Mouse (Mus musculus) liver, embryonic 12.5 days (tissue): ENCODE measurements around the gene Tpte. TPM values are rescaled to one million over a fixed set of nuclear protein-coding genes. Genes with fewer than 3 reads are reported as not detected.

Source experiments
- ATAC-seq: fragments of 200-750 bp; cut with Nextera tagmentation; 2 replicates; pipeline ENCODE4 v1.8.0; 2017; ENCODE audit warnings: moderate number of reproducible peaks, mild to moderate bottlenecking, moderate library complexity
- H3K27ac ChIP-seq: fragments of 300-500 bp; sonication (generic); 2 replicates; pipeline ENCODE4 v1.5.1; 2016; ENCODE audit warnings: mild to moderate bottlenecking
- H3K27me3 ChIP-seq: fragments of 300-500 bp; sonication (generic); replicated peaks from 2 replicates; pipeline ENCODE4 v1.6.1; 2016; ENCODE audit warnings: mild to moderate bottlenecking, moderate library complexity
- H3K36me3 ChIP-seq: fragments of 300-500 bp; sonication (generic); 2 replicates; pipeline ENCODE4 v1.6.1; 2016; ENCODE audit warnings: mild to moderate bottlenecking, moderate library complexity
- H3K4me1 ChIP-seq: fragments of 300-500 bp; sonication (generic); 2 replicates; pipeline ENCODE4 v1.6.1; 2016
- H3K4me2 ChIP-seq: fragments of 300-500 bp; sonication (generic); 2 replicates; pipeline ENCODE4 v1.6.1; 2016; ENCODE audit warnings: mild to moderate bottlenecking, moderate library complexity
- H3K4me3 ChIP-seq: fragments of 300-500 bp; sonication (generic); 2 replicates; pipeline ENCODE4 v1.5.1; 2016; ENCODE audit warnings: mild to moderate bottlenecking, moderate library complexity
- H3K9ac ChIP-seq: fragments of 300-500 bp; sonication (generic); 2 replicates; pipeline ENCODE4 v1.6.1; 2016; ENCODE audit warnings: mild to moderate bottlenecking, moderate library complexity
- H3K9me3 ChIP-seq: fragments of 300-500 bp; sonication (generic); replicated peaks from 2 replicates; pipeline ENCODE4 v1.6.1; 2016; ENCODE audit warnings: mild to moderate bottlenecking, moderate library complexity
- WGBS: fragments of 180-500 bp; shearing (Covaris S2); methylation state at CpG from one replicate; pipeline ENCODE4 v1.1.7; 2016; ENCODE audit not compliant: insufficient replicate concordance; 5-methylcytosine and 5-hydroxymethylcytosine counted together
- polyA plus RNA-seq: library from polyadenylated mRNA; unstranded; fragments of >200 nt; fragmentation: Nextera tagmentation; extraction: Ambion mirVana; gene quantifications from 2 replicates; pipeline ENCODE4 v1.2.1, GENCODE M21; 2016

The Tpte gene
- polyA plus RNA-seq = not detected in 2 replicates

GRCm38 (mm10) chr8:22282999-22283491 lies at the start of gene Tpte:
Tpte (plus strand) TSS chr8:22283441.
- Histone ChIP-seq H3K27me3 (no peaks in the 10 kb centered on the region), H3K9ac (no peak within 1 kb of the TSS), H3K9me3 (no peaks in the 10 kb centered on the region), H3K4me1 (no peaks in the 10 kb centered on the region), H3K27ac (no peak within 1 kb of the TSS), H3K4me3 (no peak within 1 kb of the TSS), H3K4me2 (no peak within 1 kb of the TSS), H3K36me3 (no peaks in the 10 kb centered on the region)
- no peak for ATAC-seq
- 47% methylated on average over 2 of the region's 2 CpGs for WGBS

GRCm38 (mm10) chr8:22242986-22243385 lies 40.3 kb upstream of the Tpte start:
- Histone ChIP-seq H3K4me2 (no peak overlapping the region), H3K9ac (no peak overlapping the region), H3K4me3 (no peak overlapping the region), H3K4me1 (no peaks in the 10 kb centered on the region), H3K36me3 (no peaks in the 10 kb centered on the region), H3K9me3 (no peaks in the 10 kb centered on the region), H3K27ac (no peak overlapping the region), H3K27me3 (no peaks in the 10 kb centered on the region)
- 83% methylated on average over 9 of the region's 9 CpGs for WGBS
- no peak for ATAC-seq

GRCm38 (mm10) chr8:22245663-22246062 lies 37.6 kb upstream of the Tpte start:
- Histone ChIP-seq H3K4me1 (no peaks in the 10 kb centered on the region), H3K9me3 (no peaks in the 10 kb centered on the region), H3K4me2 (no peak overlapping the region), H3K36me3 (no peaks in the 10 kb centered on the region), H3K9ac (no peak overlapping the region), H3K27ac (no peak overlapping the region), H3K27me3 (no peaks in the 10 kb centered on the region), H3K4me3 (no peak overlapping the region)
- 26% methylated on average over 1 of the region's 1 CpGs for whole genome bisulfite sequencing
- no peak for ATAC-seq

- no peak for ATAC-seq
- no peaks in the 10 kb centered on the region for H3K36me3 ChIP-seq
- H3K27me3 ChIP-seq = no peaks in the 10 kb centered on the region
- WGBS = 81% methylated on average over 12 of the region's 12 CpGs
- H3K4me1 ChIP-seq = no peaks in the 10 kb centered on the region
- no peak overlapping the region for H3K9ac ChIP-seq
- H3K9me3 ChIP-seq = no peaks in the 10 kb centered on the region
- no peak overlapping the region for H3K27ac ChIP-seq
- no peak overlapping the region for H3K4me3 ChIP-seq
- no peak overlapping the region for H3K4me2 ChIP-seq
These were observed 35.3 kb upstream of the Tpte start for GRCm38 (mm10) chr8:22247956-22248355.

- H3K27ac ChIP-seq = no peak overlapping the region
- WGBS = 63% methylated on average over 9 of the region's 9 CpGs
- H3K27me3 ChIP-seq = no peaks in the 10 kb centered on the region
- no peaks in the 10 kb centered on the region for H3K4me1 ChIP-seq
- H3K9ac ChIP-seq = no peak overlapping the region
- no peak for ATAC-seq
- H3K9me3 ChIP-seq = peaks cover 3% of the 10 kb centered on the region; the same call in 1 of the 2 replicates
- no peak overlapping the region for H3K4me3 ChIP-seq
- no peak overlapping the region for H3K4me2 ChIP-seq
- H3K36me3 ChIP-seq = no peaks in the 10 kb centered on the region
These were observed 34.2 kb upstream of the Tpte start for GRCm38 (mm10) chr8:22249080-22249479.

GRCm38 (mm10) chr8:22258946-22259450 lies 24.2 kb upstream of the Tpte start:
- no peak for ATAC-seq
- Histone ChIP-seq H3K4me1 (peaks cover 4% of the 10 kb centered on the region; the same call in 1 of the 2 replicates), H3K9ac (no peak overlapping the region), H3K9me3 (peaks cover 6% of the 10 kb centered on the region; the same call in 1 of the 2 replicates), H3K36me3 (no peaks in the 10 kb centered on the region), H3K4me3 (no peak overlapping the region), H3K27ac (no peak overlapping the region), H3K27me3 (no peaks in the 10 kb centered on the region), H3K4me2 (no peak overlapping the region)
- WGBS = 80% methylated on average over 18 of the region's 18 CpGs

- Histone ChIP-seq H3K9me3 (0 out of 2 replicates have a peak, but pooled peaks cover under 1% of the 10 kb centered on the region), H3K4me1 (peaks cover 4% of the 10 kb centered on the region; the same call in 1 of the 2 replicates), H3K27me3 (no peaks in the 10 kb centered on the region), H3K27ac (no peak overlapping the region), H3K9ac (no peak overlapping the region), H3K4me3 (no peak overlapping the region), H3K4me2 (no peak overlapping the region), H3K36me3 (no peaks in the 10 kb centered on the region)
- 79% methylated on average over 12 of the region's 12 CpGs for WGBS
- no peak for ATAC-seq
These were observed 23.7 kb upstream of the Tpte start for GRCm38 (mm10) chr8:22259531-22259930.

- no peak for ATAC-seq
- no peak overlapping the region for H3K4me2 ChIP-seq
- H3K27ac ChIP-seq = no peak overlapping the region
- WGBS = 13% methylated on average over 9 of the region's 9 CpGs
- no peaks in the 10 kb centered on the region for H3K9me3 ChIP-seq
- no peak overlapping the region for H3K4me3 ChIP-seq
- H3K36me3 ChIP-seq = no peaks in the 10 kb centered on the region
- peaks cover 4% of the 10 kb centered on the region; the same call in 1 of the 2 replicates for H3K4me1 ChIP-seq
- H3K27me3 ChIP-seq = no peaks in the 10 kb centered on the region
- H3K9ac ChIP-seq = no peak overlapping the region
These were observed 23.0 kb upstream of the Tpte start for GRCm38 (mm10) chr8:22260091-22260722.

- H3K9me3 ChIP-seq = no peaks in the 10 kb centered on the region
- H3K4me1 ChIP-seq = peaks cover 4% of the 10 kb centered on the region; the same call in 1 of the 2 replicates
- H3K27ac ChIP-seq = no peak overlapping the region
- no peak overlapping the region for H3K4me3 ChIP-seq
- H3K36me3 ChIP-seq = no peaks in the 10 kb centered on the region
- H3K4me2 ChIP-seq = no peak overlapping the region
- no peaks in the 10 kb centered on the region for H3K27me3 ChIP-seq
- no peak for ATAC-seq
- H3K9ac ChIP-seq = no peak overlapping the region
- WGBS = 65% methylated on average over 3 of the region's 3 CpGs
These were observed 21.0 kb upstream of the Tpte start for GRCm38 (mm10) chr8:22262267-22262666.

GRCm38 (mm10) chr8:22264292-22264691 lies 18.9 kb upstream of the Tpte start:
- H3K4me2 ChIP-seq = no peak overlapping the region
- peaks cover 4% of the 10 kb centered on the region; the same call in 1 of the 2 replicates for H3K4me1 ChIP-seq
- 64% methylated on average over 6 of the region's 6 CpGs for WGBS
- H3K9me3 ChIP-seq = no peaks in the 10 kb centered on the region
- no peaks in the 10 kb centered on the region for H3K36me3 ChIP-seq
- no peak overlapping the region for H3K9ac ChIP-seq
- H3K27ac ChIP-seq = no peak overlapping the region
- ATAC-seq = no peak
- no peak overlapping the region for H3K4me3 ChIP-seq
- no peaks in the 10 kb centered on the region for H3K27me3 ChIP-seq

GRCm38 (mm10) chr8:22264787-22265186 lies 18.5 kb upstream of the Tpte start:
- Histone ChIP-seq H3K27ac (no peak overlapping the region), H3K36me3 (no peaks in the 10 kb centered on the region), H3K4me1 (peaks cover 4% of the 10 kb centered on the region; the same call in 1 of the 2 replicates), H3K9me3 (no peaks in the 10 kb centered on the region), H3K4me3 (no peak overlapping the region), H3K9ac (no peak overlapping the region), H3K4me2 (no peak overlapping the region), H3K27me3 (no peaks in the 10 kb centered on the region)
- 70% methylated on average over 6 of the region's 6 CpGs for WGBS
- ATAC-seq = no peak

- no peak for ATAC-seq
- Histone ChIP-seq H3K4me1 (peaks cover under 1% of the 10 kb centered on the region; the same call in 1 of the 2 replicates), H3K36me3 (no peaks in the 10 kb centered on the region), H3K4me2 (no peak overlapping the region), H3K27ac (no peak overlapping the region), H3K27me3 (no peaks in the 10 kb centered on the region), H3K9ac (no peak overlapping the region), H3K9me3 (no peaks in the 10 kb centered on the region), H3K4me3 (no peak overlapping the region)
- WGBS = 74% methylated on average over 1 of the region's 1 CpGs
These were observed 18.0 kb upstream of the Tpte start for GRCm38 (mm10) chr8:22265194-22265593.
